Mouse (Mus musculus) heart, postnatal 0 days (tissue): ENCODE data around the gene Ermap.
A peak's percentile ranks its signal among the peaks of the same experiment; 100 is the strongest.

Source experiments
- CTCF ChIP-seq: IDR thresholded peaks from 2 replicates; pipeline ENCODE4 v1.5.1; 2016; ENCODE audit warnings: antibody characterized with exemption, control low read depth, low read depth
- EP300 ChIP-seq: IDR thresholded peaks from 2 replicates; pipeline ENCODE4 v1.6.1; 2016; ENCODE audit warnings: antibody characterized with exemption, low read depth

DNA sequence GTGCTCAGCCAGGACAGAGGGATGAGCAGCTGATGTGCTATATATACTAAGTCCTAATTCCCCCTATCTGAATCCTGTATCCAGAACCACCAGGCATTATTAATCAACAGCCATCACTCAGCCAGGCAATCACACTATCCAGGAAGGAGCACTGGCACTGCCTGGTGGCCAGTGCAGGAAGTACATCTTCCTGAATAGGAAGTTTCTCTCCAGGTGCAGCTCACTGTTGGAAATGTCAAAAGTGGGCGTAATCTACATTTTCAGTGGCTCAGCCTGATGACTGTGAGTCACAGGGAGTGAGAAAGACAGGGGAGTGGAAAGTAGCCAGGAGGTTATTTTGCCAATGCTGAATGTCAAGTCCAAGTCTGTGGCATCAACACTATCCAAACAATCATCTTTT, 33.9 kb upstream of the Ermap start:
- TF ChIP-seq EP300 (no peak), CTCF (peak; percentile 68)
